Mouse (Mus musculus) frontal cortex, adult 2 months (tissue): ENCODE measurements around the gene Psmc4. TPM values are rescaled to one million over a fixed set of nuclear protein-coding genes. Genes with fewer than 3 reads are reported as not detected.

Experiments used
- polyA plus RNA-seq: library from polyadenylated mRNA; depleted of rRNA; stranded (reverse); fragments of >200 nt; gene quantifications from 2 replicates; pipeline ENCODE4 v1.2.3, GENCODE M21; 2012; rRNA removed

The Psmc4 gene
- polyA plus RNA-seq, 1 experiment: 191 TPM

Other genes with a start within 250 kb of the Psmc4 start
- gene Zfp626, start 242.9 kb downstream of the Psmc4 start, polyA plus RNA-seq: 3.6 and 5.0 TPM in 2 replicates
- gene Zfp59, start 211.5 kb downstream of the Psmc4 start, polyA plus RNA-seq: 3.5 and 3.8 TPM in 2 replicates
- 0.61 and 0.98 TPM in 2 replicates for gene Zfp607a, start 192.6 kb downstream of the Psmc4 start, polyA plus RNA-seq
- gene Zfp974, start 120.6 kb downstream of the Psmc4 start, polyA plus RNA-seq: 6.2 and 7.4 TPM in 2 replicates
- gene Zfp780b, start 70.9 kb downstream of the Psmc4 start, polyA plus RNA-seq: 9.2 and 10.3 TPM in 2 replicates
- 2.2 TPM in 2 replicates for gene Zfp850, start 36.0 kb downstream of the Psmc4 start, polyA plus RNA-seq
- 0.25 and 0.32 TPM in 2 replicates for gene Fcgbp, start 21.1 kb upstream of the Psmc4 start, polyA plus RNA-seq
- gene 9530053A07Rik, start 79.4 kb upstream of the Psmc4 start, polyA plus RNA-seq: 0.02 TPM in 1 of 2 replicates, not detected in the other
- 90.7 and 99.6 TPM in 2 replicates for gene Fbl, start 119.6 kb upstream of the Psmc4 start, polyA plus RNA-seq
- 34.0 and 36.2 TPM in 2 replicates for gene Dyrk1b, start 129.4 kb upstream of the Psmc4 start, polyA plus RNA-seq
- gene Eid2, start 217.8 kb upstream of the Psmc4 start, polyA plus RNA-seq: 56.5 and 57.0 TPM in 2 replicates
- 29.7 and 32.9 TPM in 2 replicates for gene Eid2b, start 227.6 kb upstream of the Psmc4 start, polyA plus RNA-seq
- 1.7 and 1.8 TPM in 2 replicates for gene Selenov, start 241.1 kb upstream of the Psmc4 start, polyA plus RNA-seq